Mouse (Mus musculus): Measurements from ENCODE around the gene Gm48552. TPM values are rescaled to one million over a fixed set of nuclear protein-coding genes. Genes with fewer than 3 reads are reported as not detected.
A peak's percentile ranks its signal among the peaks of the same experiment; 100 is the strongest.

The Gm48552 gene
- polyA plus RNA-seq, 1 experiment from 2014 or later, result 0.36 TPM

DNA sequence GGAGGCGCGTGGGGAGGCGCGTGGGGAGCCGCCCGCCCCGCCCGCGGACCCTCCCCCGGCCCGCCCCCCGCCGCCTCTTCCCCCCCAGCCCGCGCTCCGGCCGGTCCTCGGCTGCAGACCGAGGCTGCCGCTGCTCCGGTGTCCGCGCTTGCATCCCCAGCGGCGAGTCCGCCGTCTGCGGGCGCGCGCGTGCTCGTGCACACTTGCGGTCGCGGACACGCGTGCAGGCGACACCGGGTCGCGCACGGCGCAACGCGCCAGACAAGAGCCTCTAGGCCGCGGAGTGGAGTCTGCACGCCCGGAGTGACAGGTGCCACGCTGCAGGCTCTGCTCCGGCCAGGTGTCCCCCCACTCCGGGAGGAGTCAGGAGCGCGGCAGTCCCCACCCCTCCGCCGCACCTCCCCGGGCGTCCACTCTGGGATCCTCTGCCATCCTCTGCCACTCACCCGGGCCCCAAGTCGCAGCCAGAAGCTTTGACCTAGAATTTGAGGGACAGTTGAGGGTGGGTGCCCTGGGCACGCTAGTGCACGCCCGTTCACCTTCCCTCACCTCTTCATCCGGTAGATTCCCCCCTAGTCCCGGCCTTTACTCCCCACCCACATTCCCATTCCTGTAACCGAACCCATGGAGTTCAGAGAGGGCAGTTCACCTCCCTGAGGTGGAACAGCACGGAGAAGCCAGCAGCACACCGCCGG, 42.2 kb downstream of the Gm48552 start:
- Histone ChIP-seq H3K36me3 (ENCODE audit: control insufficient read depth, insufficient read depth, low read length) (no peaks in the 10 kb centered on the region), H3K4me2 (replicated peaks; ENCODE audit: low read depth) (peak overlapping the region; percentile 86), H3K9me3 (ENCODE audit: control insufficient read depth, low read length) (no peaks in the 10 kb centered on the region), H3K27ac (replicated peaks) (peak overlapping the region; percentile 94), H3K4me1 (replicated peaks; ENCODE audit: control insufficient read depth, insufficient read depth) (no peaks in the 10 kb centered on the region), H3K27me3 (ENCODE audit: control insufficient read depth, insufficient read depth, low read length) (no peaks in the 10 kb centered on the region), H3K9ac (ENCODE audit: low read length) (peak overlapping the region; percentile 81), H3K4me3 (ENCODE audit: low read depth, low read length) (peak overlapping the region; percentile 75)
- under 1% methylated on average over 44 of the region's 70 CpGs for WGBS
- ATAC-seq (ENCODE audit: low FRiP score, low TSS enrichment) (no peak; the same call in 1 of the 2 replicates), DNase-seq (ENCODE audit: low spot score) (peak; percentile 60)
- TF ChIP-seq CTCF (IDR thresholded peaks at IDR 0.05; ENCODE audit: low read depth), result no peak
- TF ChIP-seq EP300 (optimal IDR thresholded peaks at IDR 0.05), result no peak

DNA sequence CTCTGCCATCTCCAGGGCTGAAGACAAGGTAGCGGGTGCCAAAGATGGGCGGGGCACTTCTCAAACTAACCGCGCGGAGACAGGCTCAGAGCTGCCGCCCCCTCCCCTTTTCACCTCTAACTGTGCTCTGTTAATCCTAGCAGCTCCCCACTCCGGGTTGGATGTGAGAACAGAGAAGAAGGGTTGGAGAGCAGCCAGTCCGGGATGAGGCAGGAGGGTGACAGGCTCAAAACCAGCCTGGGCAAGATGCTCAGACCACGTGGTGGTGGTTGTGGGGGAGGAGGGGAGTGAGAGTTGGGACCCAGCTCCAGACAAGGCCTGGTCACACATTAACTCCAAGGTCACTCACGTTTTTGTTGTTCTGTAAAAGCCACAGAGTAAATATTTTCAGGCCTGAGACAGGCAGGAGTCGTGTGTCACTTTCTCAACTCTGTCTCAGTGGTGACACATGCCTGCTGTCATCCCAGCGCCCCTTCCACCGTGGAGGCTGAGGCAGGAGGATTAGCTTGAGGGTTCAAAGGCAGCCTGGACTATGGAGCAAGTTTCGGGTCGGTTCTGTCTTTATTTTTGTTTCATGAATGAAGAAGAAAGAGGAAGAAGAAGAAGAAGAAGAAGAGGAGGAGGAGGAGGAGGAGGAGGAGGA, 42.8 kb downstream of the Gm48552 start:
- peak overlapping the region; percentile 75; the same call in 1 of the 2 replicates for H3K4me3 ChIP-seq (ENCODE audit: low read depth, low read length)
- no peaks in the 10 kb centered on the region for H3K36me3 ChIP-seq (ENCODE audit: control insufficient read depth, insufficient read depth, low read length)
- no peaks in the 10 kb centered on the region for H3K4me1 ChIP-seq (replicated peaks; ENCODE audit: control insufficient read depth, insufficient read depth)
- 21% methylated on average over 15 of the region's 15 CpGs for WGBS
- H3K9ac ChIP-seq (ENCODE audit: low read length), result peak overlapping the region; percentile 81; the same call in 1 of the 2 replicates
- no peaks in the 10 kb centered on the region for H3K27me3 ChIP-seq (ENCODE audit: control insufficient read depth, insufficient read depth, low read length)
- ATAC-seq (ENCODE audit: low FRiP score, low TSS enrichment) (no peak), DNase-seq (ENCODE audit: low spot score) (peak; percentile 38)
- no peak overlapping the region for H3K27ac ChIP-seq (replicated peaks)
- H3K4me2 ChIP-seq (replicated peaks; ENCODE audit: low read depth), result peak overlapping the region; percentile 86
- H3K9me3 ChIP-seq (ENCODE audit: control insufficient read depth, low read length), result no peaks in the 10 kb centered on the region
- TF ChIP-seq CTCF (IDR thresholded peaks at IDR 0.05; ENCODE audit: low read depth) (no peak), EP300 (optimal IDR thresholded peaks at IDR 0.05) (no peak)

DNA sequence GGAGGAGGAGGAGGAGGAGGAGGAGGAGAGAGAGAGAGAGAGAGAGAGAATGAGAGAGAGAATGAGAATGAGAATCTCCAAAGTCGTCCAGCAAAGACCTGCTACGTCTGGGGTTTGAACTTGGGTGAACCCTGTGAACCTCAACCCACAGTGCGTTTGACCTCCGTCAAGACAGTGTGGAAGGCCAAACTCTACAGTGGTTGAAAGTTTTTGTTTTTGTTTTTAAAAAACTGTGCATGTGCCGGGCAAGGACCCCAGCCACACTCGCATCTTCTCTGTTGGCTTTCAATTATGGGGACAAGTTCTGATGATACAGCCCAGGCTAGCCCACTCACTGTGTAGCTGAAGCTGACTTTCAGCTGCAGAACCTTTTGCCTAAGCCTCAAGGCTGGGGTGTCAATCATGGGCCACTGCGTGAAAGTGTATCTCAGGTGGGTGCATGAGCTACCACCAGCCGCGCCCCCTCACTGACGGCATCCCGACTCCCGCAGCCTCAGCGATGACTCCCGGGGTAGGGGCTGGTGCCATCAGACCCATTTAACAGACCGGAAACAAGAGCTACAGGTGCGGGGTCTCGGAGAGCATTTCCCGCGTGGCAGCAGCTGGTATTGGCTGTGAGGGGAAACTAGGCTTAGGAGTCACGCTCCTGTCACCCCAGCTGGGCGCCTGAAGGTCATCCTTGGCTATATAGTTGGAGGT, 43.5 kb downstream of the Gm48552 start:
- Histone ChIP-seq H3K9ac (ENCODE audit: low read length) (no peak overlapping the region), H3K36me3 (ENCODE audit: control insufficient read depth, insufficient read depth, low read length) (no peaks in the 10 kb centered on the region), H3K27ac (replicated peaks) (no peak overlapping the region), H3K27me3 (ENCODE audit: control insufficient read depth, insufficient read depth, low read length) (no peaks in the 10 kb centered on the region), H3K9me3 (ENCODE audit: control insufficient read depth, low read length) (no peaks in the 10 kb centered on the region), H3K4me1 (replicated peaks; ENCODE audit: control insufficient read depth, insufficient read depth) (no peaks in the 10 kb centered on the region), H3K4me3 (ENCODE audit: low read depth, low read length) (no peak overlapping the region), H3K4me2 (replicated peaks; ENCODE audit: low read depth) (peak overlapping the region; percentile 32; the same call in 1 of the 2 replicates)
- no peak for TF ChIP-seq EP300 (optimal IDR thresholded peaks at IDR 0.05)
- no peak for TF ChIP-seq CTCF (IDR thresholded peaks at IDR 0.05; ENCODE audit: low read depth)
- WGBS, result 63% methylated on average over 21 of the region's 21 CpGs
- DNase-seq (ENCODE audit: low spot score) (peak; percentile 12), ATAC-seq (ENCODE audit: low FRiP score, low TSS enrichment) (no peak)

GRCm38 (mm10) chr10:81432868-81433262, 44.1 kb downstream of the Gm48552 start:
- WGBS, result 4% methylated on average over 17 of the region's 17 CpGs
- H3K27ac ChIP-seq (replicated peaks), result no peak overlapping the region
- ATAC-seq (ENCODE audit: low FRiP score, low TSS enrichment), result peak; percentile 88
- H3K9me3 ChIP-seq (ENCODE audit: control insufficient read depth, low read length), result no peaks in the 10 kb centered on the region
- no peaks in the 10 kb centered on the region for H3K4me1 ChIP-seq (replicated peaks; ENCODE audit: control insufficient read depth, insufficient read depth)
- no peak overlapping the region for H3K4me3 ChIP-seq (ENCODE audit: low read depth, low read length)
- DNase-seq (ENCODE audit: low spot score), result peak; percentile 93
- H3K4me2 ChIP-seq (replicated peaks; ENCODE audit: low read depth), result peak overlapping the region; percentile 48
- no peaks in the 10 kb centered on the region for H3K27me3 ChIP-seq (ENCODE audit: control insufficient read depth, insufficient read depth, low read length)
- TF ChIP-seq CTCF (IDR thresholded peaks at IDR 0.05; ENCODE audit: low read depth) (no peak), EP300 (optimal IDR thresholded peaks at IDR 0.05) (peak; percentile 98)
- no peaks in the 10 kb centered on the region for H3K36me3 ChIP-seq (ENCODE audit: control insufficient read depth, insufficient read depth, low read length)
- H3K9ac ChIP-seq (ENCODE audit: low read length), result no peak overlapping the region

- H3K9me3 ChIP-seq (ENCODE audit: control insufficient read depth, low read length), result no peaks in the 10 kb centered on the region
- WGBS, result 75% methylated on average over 26 of the region's 26 CpGs
- no peak overlapping the region for H3K9ac ChIP-seq (ENCODE audit: low read length)
- peak; percentile 17 for DNase-seq (ENCODE audit: low spot score)
- no peaks in the 10 kb centered on the region for H3K36me3 ChIP-seq (ENCODE audit: control insufficient read depth, insufficient read depth, low read length)
- H3K4me1 ChIP-seq (replicated peaks; ENCODE audit: control insufficient read depth, insufficient read depth), result no peaks in the 10 kb centered on the region
- no peaks in the 10 kb centered on the region for H3K27me3 ChIP-seq (ENCODE audit: control insufficient read depth, insufficient read depth, low read length)
- no peak overlapping the region for H3K4me2 ChIP-seq (replicated peaks; ENCODE audit: low read depth)
- no peak overlapping the region for H3K27ac ChIP-seq (replicated peaks)
- H3K4me3 ChIP-seq (ENCODE audit: low read depth, low read length), result no peak overlapping the region
- TF ChIP-seq EP300 (optimal IDR thresholded peaks at IDR 0.05) (no peak), CTCF (IDR thresholded peaks at IDR 0.05; ENCODE audit: low read depth) (peak; percentile 44)
- no peak for ATAC-seq (ENCODE audit: low FRiP score, low TSS enrichment)
Observed at GRCm38 (mm10) chr10:81433541-81434289, 44.9 kb downstream of the Gm48552 start.
